Mouse (Mus musculus): Measurements from ENCODE around the gene Aif1. TPM values are rescaled to one million over a fixed set of nuclear protein-coding genes. Genes with fewer than 3 reads are reported as not detected.

Aif1 gene
- polyA plus RNA-seq, 1 experiment from 2014 or later: 6.0 TPM

- H3K4me1 ChIP-seq: no peaks in the 10 kb centered on the region
- H3K4me2 ChIP-seq: no peak overlapping the region
- 79% methylated on average over 6 of the region's 6 CpGs for WGBS
- H3K27ac ChIP-seq: no peak overlapping the region
- H3K9me3 ChIP-seq (replicated peaks): no peaks in the 10 kb centered on the region
- H3K27me3 ChIP-seq: no peaks in the 10 kb centered on the region
- ATAC-seq: no peak
- H3K4me3 ChIP-seq: no peak overlapping the region
- H3K36me3 ChIP-seq (ENCODE audit: poor library complexity, severe bottlenecking): no peaks in the 10 kb centered on the region
- H3K9ac ChIP-seq: no peak overlapping the region
Observed at GRCm38 (mm10) chr17:35175382-35175781, 486 bp downstream of the Aif1 start.

GRCm38 (mm10) chr17:35174201-35174977 lies 1.5 kb downstream of the Aif1 start:
- H3K4me1 ChIP-seq: no peaks in the 10 kb centered on the region
- H3K9me3 ChIP-seq (replicated peaks): no peaks in the 10 kb centered on the region
- 78% methylated on average over 8 of the region's 8 CpGs for WGBS
- H3K27me3 ChIP-seq: no peaks in the 10 kb centered on the region
- ATAC-seq: no peak
- H3K36me3 ChIP-seq (ENCODE audit: poor library complexity, severe bottlenecking): no peaks in the 10 kb centered on the region
- H3K9ac ChIP-seq: no peak overlapping the region
- no peak overlapping the region for H3K4me3 ChIP-seq
- H3K27ac ChIP-seq: no peak overlapping the region
- no peak overlapping the region for H3K4me2 ChIP-seq

- WGBS: 65% methylated on average over 3 of the region's 3 CpGs
- no peaks in the 10 kb centered on the region for H3K9me3 ChIP-seq (replicated peaks)
- H3K9ac ChIP-seq: no peak overlapping the region
Observed at GRCm38 (mm10) chr17:35173329-35173728, 2.5 kb downstream of the Aif1 start.

GRCm38 (mm10) chr17:35172445-35173234 lies 3.2 kb downstream of the Aif1 start:
- H3K9ac ChIP-seq: no peak overlapping the region
- no peak overlapping the region for H3K4me2 ChIP-seq
- 78% methylated on average over 11 of the region's 11 CpGs for WGBS
- H3K4me3 ChIP-seq: no peak overlapping the region
- H3K27me3 ChIP-seq: no peaks in the 10 kb centered on the region
- ATAC-seq: no peak
- H3K9me3 ChIP-seq (replicated peaks): no peaks in the 10 kb centered on the region
- H3K36me3 ChIP-seq (ENCODE audit: poor library complexity, severe bottlenecking): no peaks in the 10 kb centered on the region
- no peaks in the 10 kb centered on the region for H3K4me1 ChIP-seq
- no peak overlapping the region for H3K27ac ChIP-seq

More at GRCm38 (mm10) chr17:35173329-35173728, 2.5 kb downstream of the Aif1 start:
- Histone ChIP-seq H3K4me3 (no peak overlapping the region), H3K36me3 (ENCODE audit: poor library complexity, severe bottlenecking) (no peaks in the 10 kb centered on the region), H3K4me2 (no peak overlapping the region), H3K27me3 (no peaks in the 10 kb centered on the region), H3K27ac (peak overlapping the region; percentile 19; the same call in 1 of the 2 replicates), H3K4me1 (no peaks in the 10 kb centered on the region)
- ATAC-seq: no peak

DNA sequence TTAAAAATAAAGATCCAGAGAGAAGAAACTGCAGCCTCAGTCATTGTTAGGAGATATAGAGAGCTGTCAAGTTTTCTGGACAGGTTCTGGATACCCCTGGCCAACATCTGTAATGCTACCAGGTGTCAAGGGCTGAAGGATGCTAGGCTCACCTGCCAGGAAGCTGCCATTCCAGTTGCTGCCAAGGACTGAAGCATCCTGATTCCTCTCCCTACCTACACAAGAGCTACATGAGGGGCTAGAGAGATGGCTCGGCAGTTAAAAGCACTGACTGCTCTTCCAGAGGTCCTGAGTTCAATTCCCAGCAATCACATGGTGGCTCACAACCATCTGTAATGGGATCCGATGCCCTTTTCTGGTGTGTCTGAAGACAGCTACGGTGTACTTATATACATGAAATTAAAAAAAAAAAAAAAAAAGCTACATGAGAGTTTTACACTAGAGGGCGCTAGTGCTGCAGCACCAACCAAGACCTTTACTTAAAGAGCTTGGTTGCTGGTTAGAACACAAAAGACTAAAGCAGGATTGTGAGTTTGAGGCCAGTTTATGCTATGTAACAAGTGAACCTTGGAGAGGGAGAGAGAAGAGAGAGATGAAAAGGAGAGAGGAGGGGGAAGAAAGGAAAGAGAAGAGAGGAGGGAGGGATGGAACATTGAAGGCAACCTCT lies 7.2 kb downstream of the Aif1 start:
- H3K36me3 ChIP-seq (ENCODE audit: poor library complexity, severe bottlenecking): no peaks in the 10 kb centered on the region
- H3K27me3 ChIP-seq: no peaks in the 10 kb centered on the region
- 23% methylated on average over 4 of the region's 4 CpGs for WGBS
- 0 out of 2 replicates have a peak overlapping the region, but pooled peaks have one; percentile 12 for H3K9ac ChIP-seq
- no peak overlapping the region for H3K4me3 ChIP-seq
- H3K27ac ChIP-seq: no peak overlapping the region
- H3K4me1 ChIP-seq: peaks cover 13% of the 10 kb centered on the region
- H3K4me2 ChIP-seq: no peak overlapping the region
- no peaks in the 10 kb centered on the region for H3K9me3 ChIP-seq (replicated peaks)
- no peak for ATAC-seq

- WGBS: 87% methylated on average over 7 of the region's 7 CpGs
Observed at GRCm38 (mm10) chr17:35167794-35168193, 8.1 kb downstream of the Aif1 start.

GRCm38 (mm10) chr17:35166352-35167035 lies 9.4 kb downstream of the Aif1 start:
- Histone ChIP-seq H3K27ac (peak overlapping the region; percentile 97), H3K4me3 (peak overlapping the region; percentile 100), H3K4me2 (peak overlapping the region; percentile 99), H3K9ac (peak overlapping the region; percentile 69), H3K4me1 (peaks cover 35% of the 10 kb centered on the region), H3K27me3 (no peaks in the 10 kb centered on the region), H3K36me3 (ENCODE audit: poor library complexity, severe bottlenecking) (peaks cover 12% of the 10 kb centered on the region), H3K9me3 (replicated peaks) (no peaks in the 10 kb centered on the region)
- no peak for ATAC-seq
- WGBS: 70% methylated on average over 8 of the region's 8 CpGs

More at GRCm38 (mm10) chr17:35167794-35168193, 8.1 kb downstream of the Aif1 start:
- ATAC-seq: no peak
- H3K4me3 ChIP-seq: no peak overlapping the region
- H3K36me3 ChIP-seq (ENCODE audit: poor library complexity, severe bottlenecking): no peaks in the 10 kb centered on the region
- H3K9me3 ChIP-seq (replicated peaks): no peaks in the 10 kb centered on the region
- no peak overlapping the region for H3K4me2 ChIP-seq
- no peaks in the 10 kb centered on the region for H3K27me3 ChIP-seq
- no peak overlapping the region for H3K27ac ChIP-seq
- H3K4me1 ChIP-seq: peaks cover 22% of the 10 kb centered on the region
- H3K9ac ChIP-seq: no peak overlapping the region

GRCm38 (mm10) chr17:35165451-35166155 lies 10.3 kb downstream of the Aif1 start:
- H3K4me2 ChIP-seq: peak overlapping the region; percentile 99
- H3K9me3 ChIP-seq (replicated peaks): no peaks in the 10 kb centered on the region
- H3K27ac ChIP-seq: peak overlapping the region; percentile 97
- peaks cover 36% of the 10 kb centered on the region for H3K4me1 ChIP-seq
- peaks cover 21% of the 10 kb centered on the region for H3K36me3 ChIP-seq (ENCODE audit: poor library complexity, severe bottlenecking)
- peak overlapping the region; percentile 100 for H3K4me3 ChIP-seq
- H3K27me3 ChIP-seq: no peaks in the 10 kb centered on the region
- peak; percentile 89 for ATAC-seq
- 20% methylated on average over 12 of the region's 12 CpGs for WGBS
- H3K9ac ChIP-seq: peak overlapping the region; percentile 69

- Histone ChIP-seq H3K4me2 (peak within 1 kb of the TSS; percentile 99), H3K4me3 (peak within 1 kb of the TSS; percentile 100), H3K27me3 (no peaks in the 10 kb centered on the region), H3K9ac (peak within 1 kb of the TSS; percentile 100), H3K36me3 (ENCODE audit: poor library complexity, severe bottlenecking) (peaks cover 29% of the 10 kb centered on the region), H3K27ac (peak within 1 kb of the TSS; percentile 97), H3K9me3 (replicated peaks) (no peaks in the 10 kb centered on the region), H3K4me1 (peaks cover 36% of the 10 kb centered on the region)
- under 1% methylated on average over 47 of the region's 89 CpGs for WGBS
- peak; percentile 94 for ATAC-seq
Observed at GRCm38 (mm10) chr17:35164568-35165450, 11.1 kb downstream of the Aif1 start, which contains the start of gene Prrc2a. TSS of gene Prrc2a (minus strand) at chr17:35164897.

- H3K27me3 ChIP-seq: no peaks in the 10 kb centered on the region
- peak overlapping the region; percentile 100 for H3K4me3 ChIP-seq
- ATAC-seq: no peak
- peaks cover 36% of the 10 kb centered on the region for H3K4me1 ChIP-seq
- WGBS: 0% methylated on average over 27 of the region's 28 CpGs
- H3K27ac ChIP-seq: peak overlapping the region; percentile 97
- H3K4me2 ChIP-seq: peak overlapping the region; percentile 99
- H3K9me3 ChIP-seq (replicated peaks): no peaks in the 10 kb centered on the region
- H3K36me3 ChIP-seq (ENCODE audit: poor library complexity, severe bottlenecking): peaks cover 35% of the 10 kb centered on the region
- H3K9ac ChIP-seq: peak overlapping the region; percentile 100
Observed at GRCm38 (mm10) chr17:35164218-35164567, 11.7 kb downstream of the Aif1 start.

Measured in forebrain, embryonic 13.5 days (tissue).